Mouse (Mus musculus) layer of hippocampus, postnatal 25 days (tissue): Measurements from ENCODE around the gene 4930503B20Rik. TPM values are rescaled to one million over a fixed set of nuclear protein-coding genes. Genes with fewer than 3 reads are reported as not detected.

Experiments used
- DNase-seq, 2 experiments: peaks; one replicate each; pipeline ENCODE4 v3.0.0; 2022; ENCODE audit warnings: mixed read lengths in 2 of 2, low spot score in 1 of 2; ENCODE audit errors: extremely low spot score in 1 of 2
- total RNA-seq, 2 experiments: library from RNA; stranded (reverse); gene quantifications; 2 replicates each; pipeline ENCODE4 v1.2.3; 2021

Gene 4930503B20Rik
- total RNA-seq, 2 experiments from 2014 or later: not detected

DNA sequence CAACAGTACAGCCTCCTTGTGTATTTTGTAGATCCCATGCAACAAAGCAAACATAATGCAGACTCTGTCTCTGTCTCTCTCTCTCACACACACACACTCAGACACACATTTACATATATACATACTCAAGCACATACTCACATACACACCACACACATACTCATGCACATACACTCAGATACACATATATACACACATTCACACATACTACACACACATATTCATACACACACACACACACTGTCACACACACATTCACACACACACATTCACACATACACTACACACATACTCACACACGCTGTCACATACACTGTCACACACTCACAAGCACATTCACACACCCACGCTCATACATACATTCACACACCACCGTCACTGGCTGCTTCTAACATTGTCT lies 48.6 kb downstream of the 4930503B20Rik start:
- DNase-seq: no peak

DNA sequence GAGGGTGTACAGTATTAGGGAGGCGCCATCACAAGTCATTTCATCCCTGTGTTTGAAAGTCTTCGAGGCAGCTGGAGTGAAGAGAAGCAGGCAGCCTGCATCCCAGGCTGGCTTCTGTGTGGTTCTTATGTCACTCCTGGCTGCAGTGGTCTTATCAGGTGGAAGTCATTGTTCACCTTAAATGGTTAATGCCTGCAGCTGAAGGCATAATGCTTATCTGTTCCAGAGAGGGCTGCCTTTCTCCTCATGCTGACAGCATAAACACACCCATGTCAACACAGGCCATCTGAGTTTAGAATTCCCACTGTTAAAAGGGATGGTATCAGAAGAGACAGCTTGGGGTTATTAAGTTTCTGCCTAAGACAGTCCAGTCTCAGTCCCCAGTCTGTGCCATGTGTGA lies 49.9 kb downstream of the 4930503B20Rik start:
- DNase-seq: no peak

DNA sequence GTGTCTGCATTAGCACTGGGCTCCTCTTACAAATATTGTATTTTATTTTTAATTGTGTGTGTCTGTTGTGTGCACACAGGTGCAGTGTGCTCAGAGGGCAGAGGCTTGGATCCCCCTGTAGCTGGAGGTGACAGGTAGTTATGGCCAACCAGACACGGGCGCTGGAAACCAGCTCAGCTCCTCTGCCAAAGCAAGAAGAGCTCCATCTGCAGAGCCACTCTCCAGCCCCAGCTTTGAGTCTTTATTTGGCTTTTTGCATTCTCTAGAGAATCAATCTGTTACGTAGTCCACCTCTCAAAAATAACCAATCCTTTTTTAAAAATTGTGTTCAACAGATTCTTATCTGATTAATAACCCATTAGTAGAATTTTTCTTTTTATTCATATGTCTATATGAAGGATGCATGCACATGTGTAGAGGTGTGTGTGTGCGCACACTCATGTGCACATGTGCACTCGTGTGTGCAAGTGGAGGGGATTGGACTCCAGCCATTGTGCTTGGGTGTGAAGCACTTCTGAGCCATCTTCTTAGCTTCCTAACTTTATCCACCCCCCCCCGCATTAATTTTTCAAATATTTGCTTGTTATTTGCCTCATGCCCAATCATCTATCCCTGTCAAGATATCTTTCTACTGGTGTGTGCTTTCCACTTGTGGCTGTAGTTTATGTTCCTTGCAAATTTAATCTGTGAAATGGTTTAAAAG lies 51.8 kb downstream of the 4930503B20Rik start:
- DNase-seq: no peak

DNA sequence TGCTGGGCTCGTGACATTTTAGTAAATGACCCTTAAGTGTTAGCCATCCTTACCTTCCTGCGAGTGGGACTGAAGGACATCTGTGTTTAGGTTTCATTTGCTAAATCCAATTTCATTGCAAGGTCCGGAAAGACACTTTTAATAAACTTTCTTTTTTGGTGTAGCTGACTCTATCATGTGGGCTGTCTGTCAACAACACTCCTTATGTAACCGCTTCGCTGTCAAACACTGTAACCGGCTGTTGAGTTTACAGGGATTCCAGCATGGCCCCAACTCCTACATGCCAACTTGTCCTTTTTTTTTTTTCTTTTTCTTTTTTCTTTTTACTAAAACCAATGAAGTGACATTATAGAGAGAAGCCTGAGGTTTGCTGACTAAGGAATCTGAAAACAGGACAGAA lies 52.7 kb downstream of the 4930503B20Rik start:
- DNase-seq: no peak

DNA sequence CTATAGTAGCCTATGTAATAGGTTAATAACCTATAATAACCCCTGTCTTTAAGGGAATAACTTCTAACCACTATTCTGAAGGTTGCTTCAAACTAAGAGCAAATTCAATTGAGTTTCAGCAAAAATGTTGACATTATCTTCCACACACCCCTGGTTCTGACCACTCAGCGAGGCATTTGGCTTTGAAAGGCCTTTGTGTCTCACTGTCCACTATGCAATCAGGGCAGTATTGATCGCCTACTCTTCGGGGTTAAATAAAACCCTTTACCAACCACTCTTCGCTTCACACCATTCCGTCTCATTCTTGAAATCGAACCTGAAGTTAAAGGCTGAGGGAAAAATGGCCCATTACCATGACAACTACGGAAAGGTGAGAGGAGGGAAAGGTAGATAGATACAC lies 54.3 kb downstream of the 4930503B20Rik start:
- no peak for DNase-seq

DNA sequence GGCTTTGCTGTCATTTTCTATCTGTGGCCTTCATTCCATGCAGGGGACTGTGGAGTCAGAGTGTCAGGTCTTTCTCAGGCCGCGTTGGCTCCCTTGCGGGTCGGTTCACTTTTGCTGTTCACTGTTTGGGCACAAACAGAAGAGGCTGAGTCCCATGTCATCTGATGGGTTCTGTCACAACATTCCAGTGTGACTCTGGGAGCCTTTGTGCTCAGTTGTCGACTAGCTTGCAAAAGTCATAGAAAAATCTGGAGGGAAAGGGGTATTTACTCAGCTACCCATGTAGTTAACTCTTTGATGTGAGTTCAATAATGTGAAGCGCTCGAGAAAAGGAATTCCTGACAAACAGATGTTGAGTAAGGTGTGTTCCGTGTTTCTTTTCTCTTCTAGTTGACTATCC lies 54.7 kb downstream of the 4930503B20Rik start:
- no peak for DNase-seq

DNA sequence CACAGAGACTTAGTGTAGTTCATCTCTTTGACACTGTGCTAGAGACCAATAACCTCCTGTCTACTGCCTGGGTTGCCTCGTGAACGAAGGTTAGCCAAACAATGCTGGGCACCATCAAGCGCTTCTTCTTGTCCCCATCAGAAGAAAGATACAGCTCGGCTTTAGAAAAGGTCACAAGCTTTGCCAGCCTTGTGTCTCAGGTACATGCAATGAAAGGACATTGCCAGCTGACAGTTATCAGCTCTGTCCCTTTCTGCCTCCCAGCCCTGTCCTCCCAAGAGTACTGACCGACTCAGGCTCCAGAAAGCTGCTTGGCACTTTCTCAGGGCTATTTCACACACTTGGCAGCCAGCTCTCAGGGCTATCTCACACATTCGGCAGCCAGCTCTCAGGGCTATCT lies 55.7 kb downstream of the 4930503B20Rik start:
- DNase-seq: no peak

Other genes with a start within 250 kb of the 4930503B20Rik start
- gene Ssx2ip, start 246.7 kb downstream of the 4930503B20Rik start, total RNA-seq: 100 to 1,000 TPM; 109 to 127 TPM
- gene Ctbs, start 201.5 kb downstream of the 4930503B20Rik start, total RNA-seq: 1 to 10 TPM; 6.5 to 6.9 TPM
- gene Spata1, start 151.6 kb downstream of the 4930503B20Rik start, total RNA-seq: 1 to 10 TPM; 2.3 to 4.0 TPM
- gene Gng5, start 151.5 kb downstream of the 4930503B20Rik start, total RNA-seq: 10 to 100 TPM; 45.0 to 46.0 TPM
- gene Rpf1, start 129.9 kb downstream of the 4930503B20Rik start, total RNA-seq: 10 to 100 TPM; 14.6 to 17.5 TPM
- gene Uox, start 80.9 kb downstream of the 4930503B20Rik start, total RNA-seq: not detected
- gene Dnase2b, start 35.7 kb downstream of the 4930503B20Rik start, total RNA-seq: not detected
- gene Samd13, start 34.3 kb upstream of the 4930503B20Rik start, total RNA-seq: not detected
- 100 to 1,000 TPM; 234 to 269 TPM for gene Prkacb, start 161.7 kb upstream of the 4930503B20Rik start, total RNA-seq
- gene Ttll7, start 201.1 kb upstream of the 4930503B20Rik start, total RNA-seq: 100 to 1,000 TPM; 133 to 138 TPM